Mouse (Mus musculus) myocyte (in vitro differentiated cells): ENCODE measurements around the gene Pbx1.

Experiments used
- CEBPB ChIP-seq: IDR thresholded peaks from 2 replicates; pipeline ENCODE4 v1.6.1; 2011; ENCODE audit warnings: mild to moderate bottlenecking, moderate library complexity; ENCODE audit not compliant: poor library complexity, insufficient read depth, severe bottlenecking
- E2F4 ChIP-seq: IDR thresholded peaks from one replicate; pipeline ENCODE4 v1.6.1; 2011; ENCODE audit warnings: mild to moderate bottlenecking, control low read depth, moderate library complexity; ENCODE audit not compliant: insufficient read depth
- MAX ChIP-seq: IDR thresholded peaks from one replicate; pipeline ENCODE4 v1.6.1; 2011; ENCODE audit warnings: low read depth, mild to moderate bottlenecking, control low read depth
- MYOD1 ChIP-seq, 3 experiments: IDR thresholded peaks; one replicate each; pipeline ENCODE4 v1.6.1; 2011; ENCODE audit warnings: control low read depth in 2 of 3, low read depth in 2 of 3, mild to moderate bottlenecking in 2 of 3, moderate library complexity in 1 of 3; ENCODE audit not compliant: insufficient read length in 2 of 3, control insufficient read depth in 1 of 3
- MYOG ChIP-seq, 3 experiments: IDR thresholded peaks; one replicate each; pipeline ENCODE4 v1.6.1; 2011; ENCODE audit warnings: control low read depth in 2 of 3, low read depth in 2 of 3, mild to moderate bottlenecking in 2 of 3; ENCODE audit not compliant: insufficient read length in 2 of 3, control insufficient read depth in 1 of 3, insufficient read depth in 1 of 3
- POLR2A ChIP-seq: IDR thresholded peaks from one replicate; pipeline ENCODE4 v1.6.1; 2011; ENCODE audit warnings: low read depth, mild to moderate bottlenecking, control low read depth, moderate library complexity; ENCODE audit not compliant: insufficient read length
- POLR2AphosphoS2 ChIP-seq: IDR thresholded peaks from one replicate; pipeline ENCODE4 v1.6.1; 2011; ENCODE audit warnings: low read depth, control low read depth; ENCODE audit not compliant: insufficient read length
- SRF ChIP-seq: IDR thresholded peaks from one replicate; pipeline ENCODE4 v1.6.1; 2011; ENCODE audit warnings: low read depth; ENCODE audit not compliant: control insufficient read depth, insufficient read length
- TCF12 ChIP-seq: IDR thresholded peaks from one replicate; pipeline ENCODE4 v1.6.1; 2011; ENCODE audit warnings: mild to moderate bottlenecking, control low read depth; ENCODE audit not compliant: poor library complexity, insufficient read depth, severe bottlenecking
- USF1 ChIP-seq: IDR thresholded peaks from one replicate; pipeline ENCODE4 v1.6.1; 2011; ENCODE audit warnings: low read depth, mild to moderate bottlenecking, control low read depth, moderate library complexity

GRCm38 (mm10) chr1:168133696-168134095 is 298.4 kb downstream of the Pbx1 start:
- TF ChIP-seq TCF12 (no peak), CEBPB (no peak), POLR2AphosphoS2 (no peak), MAX (no peak), POLR2A (no peak), USF1 (no peak), E2F4 (no peak), MYOG (IDR thresholded peaks at IDR 0.05; ENCODE audit: control insufficient read depth in 1 of 3, insufficient read depth in 1 of 3, insufficient read length in 2 of 3, low read depth in 2 of 3) (no peak), MYOD1 (IDR thresholded peaks at IDR 0.05; ENCODE audit: control insufficient read depth in 1 of 3, insufficient read length in 2 of 3, low read depth in 2 of 3) (no peak), SRF (no peak)
